Mouse (Mus musculus) midbrain, embryonic 13.5 days (tissue): ENCODE data around the gene Ptma. TPM values are rescaled to one million over a fixed set of nuclear protein-coding genes. Genes with fewer than 3 reads are reported as not detected.
"Not testable (repeated sequence)": the region's sequence is repeated elsewhere in the genome, so short reads cannot be mapped to it uniquely, and the experiment has no call there.

Experiments
- ATAC-seq: fragments of 200-750 bp; cut with Nextera tagmentation; 2 replicates; pipeline ENCODE4 v1.8.0; 2017; ENCODE audit warnings: mild to moderate bottlenecking, moderate TSS enrichment, moderate library complexity
- H3K27ac ChIP-seq: fragments of 300-500 bp; sonication (generic); 2 replicates; pipeline ENCODE4 v1.5.1; 2015; ENCODE audit warnings: inconsistent platforms, mild to moderate bottlenecking, moderate library complexity
- H3K27me3 ChIP-seq: fragments of 300-500 bp; sonication (generic); 2 replicates; pipeline ENCODE4 v1.6.1; 2015; ENCODE audit warnings: mild to moderate bottlenecking, inconsistent platforms
- H3K36me3 ChIP-seq: fragments of 300-500 bp; sonication (generic); 2 replicates; pipeline ENCODE4 v1.6.1; 2015; ENCODE audit warnings: mild to moderate bottlenecking, inconsistent platforms
- H3K4me1 ChIP-seq: fragments of 300-500 bp; sonication (generic); replicated peaks from 2 replicates; pipeline ENCODE4 v1.6.1; 2015; ENCODE audit warnings: inconsistent platforms
- H3K4me2 ChIP-seq: fragments of 300-500 bp; sonication (generic); replicated peaks from 2 replicates; pipeline ENCODE4 v1.6.1; 2015; ENCODE audit warnings: moderate library complexity, mild to moderate bottlenecking, inconsistent platforms
- H3K4me3 ChIP-seq: fragments of 300-500 bp; sonication (generic); replicated peaks from 2 replicates; pipeline ENCODE4 v1.5.1; 2015; ENCODE audit warnings: mild to moderate bottlenecking, inconsistent platforms
- H3K9ac ChIP-seq: fragments of 300-500 bp; sonication (generic); replicated peaks from 2 replicates; pipeline ENCODE4 v1.6.1; 2015; ENCODE audit warnings: mild to moderate bottlenecking, inconsistent platforms
- H3K9me3 ChIP-seq: fragments of 300-500 bp; sonication (generic); 2 replicates; pipeline ENCODE4 v1.6.1; 2016; ENCODE audit warnings: mild to moderate bottlenecking, inconsistent platforms
- WGBS: fragments of 180-500 bp; shearing (Covaris S2); methylation state at CpG from one replicate; pipeline ENCODE4 v1.1.7; 2015; 5-methylcytosine and 5-hydroxymethylcytosine counted together
- polyA plus RNA-seq: library from polyadenylated mRNA; unstranded; fragments of >200 nt; fragmentation: Nextera tagmentation; extraction: Ambion mirVana; gene quantifications from 2 replicates; pipeline ENCODE4 v1.2.1, GENCODE M21; 2015

The Ptma gene
- polyA plus RNA-seq, 1 experiment from 2014 or later, result 2,381 TPM

- H3K9me3 ChIP-seq, result no peaks in the 10 kb centered on the region
- peaks cover 54% of the 10 kb centered on the region for H3K4me1 ChIP-seq
- ATAC-seq, result no peak
- H3K27me3 ChIP-seq, result no peaks in the 10 kb centered on the region
- H3K9ac ChIP-seq, result no peak overlapping the region
- H3K27ac ChIP-seq, result no peak overlapping the region
- WGBS, result 93% methylated on average over 5 of the region's 5 CpGs
- no peak overlapping the region for H3K4me3 ChIP-seq
- no peak overlapping the region for H3K4me2 ChIP-seq
- no peaks in the 10 kb centered on the region for H3K36me3 ChIP-seq
Measured at GRCm38 (mm10) chr1:86507866-86508265, 18.7 kb upstream of the Ptma start.

- WGBS, result 5% methylated on average over 7 of the region's 7 CpGs
- Histone ChIP-seq H3K4me2 (no peak overlapping the region), H3K4me1 (peaks cover 43% of the 10 kb centered on the region), H3K4me3 (no peak overlapping the region), H3K27ac (peak overlapping the region; percentile 64; the same call in 1 of the 2 replicates), H3K27me3 (no peaks in the 10 kb centered on the region), H3K9me3 (no peaks in the 10 kb centered on the region), H3K36me3 (no peaks in the 10 kb centered on the region), H3K9ac (no peak overlapping the region)
- peak; percentile 53 for ATAC-seq
Measured at GRCm38 (mm10) chr1:86509410-86509809, 17.1 kb upstream of the Ptma start.

DNA sequence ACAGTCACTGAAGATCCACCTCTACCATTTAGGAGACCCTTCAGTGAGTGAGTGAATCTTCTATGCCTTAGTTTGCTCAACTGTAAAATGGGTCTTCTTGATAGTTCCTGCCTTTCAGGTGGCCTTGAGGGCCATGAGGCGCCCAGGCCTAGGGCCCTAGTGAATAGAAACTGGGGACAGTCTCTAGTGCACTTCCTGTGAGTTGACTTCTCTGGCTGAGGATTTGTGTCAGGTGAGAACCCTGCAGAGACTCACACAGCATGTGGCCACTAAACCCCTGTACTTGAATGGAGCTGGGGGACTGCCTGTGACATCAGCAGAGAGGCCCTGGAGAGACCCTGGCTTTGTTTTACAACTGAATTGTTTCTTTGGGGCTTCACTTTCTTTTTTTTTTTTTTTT lies 16.3 kb upstream of the Ptma start:
- no peak for ATAC-seq
- Histone ChIP-seq H3K36me3 (no peaks in the 10 kb centered on the region), H3K4me2 (no peak overlapping the region), H3K27me3 (no peaks in the 10 kb centered on the region), H3K9ac (no peak overlapping the region), H3K9me3 (no peaks in the 10 kb centered on the region), H3K27ac (peak overlapping the region; percentile 71; the same call in 1 of the 2 replicates), H3K4me3 (no peak overlapping the region), H3K4me1 (peaks cover 34% of the 10 kb centered on the region)
- 80% methylated on average over 1 of the region's 1 CpGs for WGBS

- ATAC-seq, result peak; percentile 43
- WGBS, result 28% methylated on average over 9 of the region's 9 CpGs
Measured at GRCm38 (mm10) chr1:86510676-86511441, 15.7 kb upstream of the Ptma start.

DNA sequence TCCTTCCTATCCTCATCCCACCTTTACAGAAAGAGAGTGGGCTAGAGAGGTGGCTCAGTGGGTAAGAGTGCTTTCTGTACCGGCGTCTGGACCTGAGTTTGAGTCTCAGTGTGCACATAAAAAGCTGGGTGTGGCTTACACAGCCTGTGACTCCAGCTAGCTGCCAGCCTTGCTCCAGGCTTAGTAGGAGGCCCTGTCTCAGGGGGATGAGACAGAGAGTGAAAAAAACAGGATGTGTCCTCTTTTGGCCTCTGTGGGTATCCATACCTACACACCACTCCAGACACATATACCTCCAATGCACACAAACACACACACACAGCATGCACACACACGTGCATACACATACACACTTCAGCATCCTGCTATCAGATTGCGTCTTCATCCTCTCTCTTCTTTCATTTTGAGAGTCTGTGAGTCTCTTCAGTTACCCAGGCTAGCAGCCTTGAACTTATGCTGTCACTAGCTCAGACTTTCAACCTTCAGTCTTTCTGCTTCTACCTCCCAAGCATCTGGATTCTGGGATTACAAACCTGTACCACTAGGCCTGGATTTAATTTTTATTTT lies 14.3 kb upstream of the Ptma start:
- Histone ChIP-seq H3K9me3 (no peaks in the 10 kb centered on the region), H3K4me2 (no peak overlapping the region), H3K36me3 (no peaks in the 10 kb centered on the region), H3K27ac (peak overlapping the region; percentile 71; the same call in 1 of the 2 replicates), H3K9ac (no peak overlapping the region), H3K27me3 (no peaks in the 10 kb centered on the region), H3K4me3 (no peak overlapping the region), H3K4me1 (peaks cover 22% of the 10 kb centered on the region)
- no peak for ATAC-seq
- WGBS, result 78% methylated on average over 4 of the region's 4 CpGs

More at GRCm38 (mm10) chr1:86510676-86511441, 15.7 kb upstream of the Ptma start:
- H3K36me3 ChIP-seq, result no peaks in the 10 kb centered on the region
- H3K9me3 ChIP-seq, result no peaks in the 10 kb centered on the region
- H3K4me1 ChIP-seq, result peaks cover 30% of the 10 kb centered on the region
- no peaks in the 10 kb centered on the region for H3K27me3 ChIP-seq
- H3K4me3 ChIP-seq, result no peak overlapping the region
- no peak overlapping the region for H3K4me2 ChIP-seq
- peak overlapping the region; percentile 71 for H3K27ac ChIP-seq
- no peak overlapping the region; the same call in 1 of the 2 replicates for H3K9ac ChIP-seq

DNA sequence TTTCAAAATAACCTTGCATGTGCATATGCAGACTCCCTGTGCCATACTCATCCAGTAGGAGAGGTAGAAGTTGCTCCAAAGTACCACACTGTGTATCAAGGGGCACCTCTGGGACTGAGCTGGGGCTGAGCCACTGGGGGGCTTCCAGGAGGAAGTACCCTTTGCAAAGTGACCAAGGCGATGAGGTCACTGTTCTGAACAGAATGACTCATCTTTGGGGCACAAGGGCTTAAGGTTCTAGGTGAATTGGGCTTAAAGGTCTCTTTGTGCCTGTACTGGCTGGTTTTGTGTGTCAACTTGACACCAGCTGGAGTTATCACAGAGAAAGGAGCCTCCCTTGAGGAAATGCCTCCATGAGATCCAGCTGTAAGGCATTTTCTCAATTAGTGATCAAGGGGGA lies 13.5 kb upstream of the Ptma start:
- H3K4me3 ChIP-seq, H3K9ac ChIP-seq, H3K36me3 ChIP-seq, ATAC-seq, H3K27me3 ChIP-seq, H3K27ac ChIP-seq, H3K4me2 ChIP-seq, H3K9me3 ChIP-seq: not testable (repeated sequence)
- WGBS, result 92% methylated on average over 1 of the region's 1 CpGs
- peaks cover 22% of the 10 kb centered on the region for H3K4me1 ChIP-seq

DNA sequence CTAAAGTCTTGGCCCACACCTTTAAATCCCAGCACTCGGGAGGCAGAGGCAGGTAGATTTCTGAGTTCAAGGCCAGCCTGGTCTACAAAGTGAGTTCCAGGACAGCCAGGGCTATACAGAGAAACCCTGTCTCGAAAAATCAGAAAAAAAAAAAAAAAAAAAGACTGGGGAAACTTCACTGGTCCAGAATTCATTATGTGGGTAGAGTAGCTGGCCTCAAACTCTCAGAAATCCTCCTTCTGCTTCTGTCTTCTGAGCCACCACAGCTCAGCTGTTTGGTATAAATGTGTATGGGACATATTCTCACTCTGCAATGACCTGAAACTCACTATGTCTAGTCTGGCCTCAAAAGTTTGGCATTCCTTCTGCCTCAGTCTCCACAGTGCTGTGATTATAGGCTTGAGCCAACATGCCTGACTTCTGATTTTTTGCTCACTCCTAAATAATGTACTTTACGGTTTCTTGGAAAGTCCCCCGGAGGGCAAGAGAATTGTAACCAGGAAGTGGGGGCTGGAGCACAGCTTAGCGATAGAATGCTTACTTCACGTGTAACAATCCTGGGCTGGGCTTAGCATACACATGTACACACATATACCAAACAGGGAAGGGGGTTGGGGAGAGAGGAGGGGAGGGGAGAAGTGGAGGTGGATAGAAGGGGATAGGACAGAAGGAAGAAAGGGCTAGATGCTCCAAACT lies 10.7 kb upstream of the Ptma start:
- Histone ChIP-seq H3K27me3 (no peaks in the 10 kb centered on the region), H3K27ac (no peak overlapping the region), H3K9ac (no peak overlapping the region), H3K4me3 (no peak overlapping the region), H3K36me3 (no peaks in the 10 kb centered on the region), H3K4me1 (peaks cover 13% of the 10 kb centered on the region), H3K4me2 (no peak overlapping the region), H3K9me3 (no peaks in the 10 kb centered on the region)
- WGBS, result 76% methylated on average over 6 of the region's 6 CpGs
- no peak for ATAC-seq

GRCm38 (mm10) chr1:86517076-86517475 lies 9.4 kb upstream of the Ptma start:
- H3K9me3 ChIP-seq, result no peaks in the 10 kb centered on the region
- H3K4me2 ChIP-seq, result no peak overlapping the region
- H3K36me3 ChIP-seq, result no peaks in the 10 kb centered on the region
- no peaks in the 10 kb centered on the region for H3K27me3 ChIP-seq
- H3K4me3 ChIP-seq, result no peak overlapping the region
- peaks cover 4% of the 10 kb centered on the region; the same call in 1 of the 2 replicates for H3K4me1 ChIP-seq
- no peak overlapping the region for H3K9ac ChIP-seq
- no peak overlapping the region for H3K27ac ChIP-seq
- ATAC-seq, result no peak
- WGBS, result 76% methylated on average over 3 of the region's 3 CpGs

DNA sequence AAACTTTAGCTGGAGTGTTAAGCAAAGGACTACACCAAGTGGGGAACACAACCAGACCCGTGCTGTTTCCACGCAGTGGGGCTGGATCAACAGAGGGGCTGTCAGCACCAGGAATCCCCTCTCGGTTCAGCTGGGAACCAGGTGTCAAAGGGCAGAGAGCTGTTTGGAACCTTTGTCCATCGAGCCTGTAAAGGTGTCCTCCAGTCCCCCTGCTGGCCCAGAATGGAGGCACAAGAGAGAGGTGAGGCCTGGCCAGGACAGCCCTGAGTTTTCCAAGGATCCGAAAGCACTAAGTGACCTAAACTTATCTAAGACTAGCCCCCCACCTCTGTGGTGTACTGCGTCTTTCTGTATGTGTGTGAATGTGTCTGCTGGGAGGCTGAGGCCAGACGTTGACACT lies 6.2 kb upstream of the Ptma start:
- WGBS, result 34% methylated on average over 7 of the region's 7 CpGs
- no peaks in the 10 kb centered on the region for H3K36me3 ChIP-seq

DNA sequence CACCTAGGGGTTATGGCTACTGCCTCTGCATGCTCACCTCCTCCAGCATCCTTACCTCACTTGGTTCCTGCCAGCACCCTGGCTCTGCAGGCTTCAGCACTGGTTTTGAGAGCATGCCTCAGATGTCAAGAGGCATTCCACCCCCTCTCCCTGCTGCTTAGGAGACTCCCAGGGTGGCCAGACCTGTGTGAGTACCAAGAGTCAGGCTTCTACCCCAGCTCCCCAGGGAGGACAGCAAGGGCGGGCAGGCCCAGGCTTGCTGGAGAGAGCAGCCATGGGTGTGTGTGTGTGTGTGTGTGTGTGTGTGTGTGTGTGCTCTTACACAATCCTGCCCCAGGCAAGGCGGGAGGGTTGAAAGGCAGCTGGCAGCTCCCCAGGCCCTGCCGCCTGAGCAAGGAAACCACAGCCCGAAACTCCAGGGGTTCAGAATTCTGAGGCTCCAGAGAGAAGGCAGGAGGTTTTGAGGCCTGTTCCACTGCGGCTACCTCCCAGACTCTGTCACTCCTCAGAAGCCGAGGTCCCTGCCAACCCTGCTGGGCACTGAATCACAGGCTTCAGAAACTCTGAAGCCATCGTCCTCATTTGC lies 4.1 kb upstream of the Ptma start:
- Histone ChIP-seq H3K36me3 (no peaks in the 10 kb centered on the region), H3K4me2 (no peak overlapping the region), H3K4me3 (no peak overlapping the region), H3K4me1 (peaks cover 25% of the 10 kb centered on the region), H3K9ac (peak overlapping the region; percentile 52), H3K27me3 (no peaks in the 10 kb centered on the region), H3K27ac (no peak overlapping the region), H3K9me3 (no peaks in the 10 kb centered on the region)
- WGBS, result 53% methylated on average over 7 of the region's 7 CpGs
- no peak for ATAC-seq

More for the DNA sequence above, 6.2 kb upstream of the Ptma start:
- H3K4me3 ChIP-seq, result no peak overlapping the region
- no peak overlapping the region for H3K27ac ChIP-seq
- no peak overlapping the region for H3K4me2 ChIP-seq
- no peaks in the 10 kb centered on the region for H3K27me3 ChIP-seq
- ATAC-seq, result no peak
- no peaks in the 10 kb centered on the region for H3K9me3 ChIP-seq
- H3K9ac ChIP-seq, result no peak overlapping the region
- H3K4me1 ChIP-seq, result peaks cover 23% of the 10 kb centered on the region

- H3K36me3 ChIP-seq, result peaks cover 5% of the 10 kb centered on the region
- WGBS, result 88% methylated on average over 8 of the region's 8 CpGs
- no peaks in the 10 kb centered on the region for H3K9me3 ChIP-seq
- H3K27me3 ChIP-seq, result no peaks in the 10 kb centered on the region
- H3K4me3 ChIP-seq, result peak overlapping the region; percentile 100; the same call in 1 of the 2 replicates
- peaks cover 27% of the 10 kb centered on the region for H3K4me1 ChIP-seq
- peak overlapping the region; percentile 100 for H3K27ac ChIP-seq
- peak overlapping the region; percentile 77 for H3K9ac ChIP-seq
- H3K4me2 ChIP-seq, result peak overlapping the region; percentile 84
- ATAC-seq, result no peak
Measured at GRCm38 (mm10) chr1:86523776-86524618, 2.5 kb upstream of the Ptma start.
